Mouse (Mus musculus) stomach, postnatal 0 days (tissue): ENCODE data around the gene Stx19.

ENCODE experiments used
- CTCF ChIP-seq: IDR thresholded peaks from 2 replicates; pipeline ENCODE4 v1.5.1; 2016; ENCODE audit warnings: antibody characterized with exemption, low read depth, mild to moderate bottlenecking, moderate library complexity
- EP300 ChIP-seq: optimal IDR thresholded peaks from 2 replicates; pipeline ENCODE3; 2016; ENCODE audit warnings: antibody characterized with exemption

GRCm38 (mm10) chr16:62856273-62856672 is 41.8 kb downstream of the Stx19 start:
- no peak for TF ChIP-seq EP300
- no peak for TF ChIP-seq CTCF
